Mouse (Mus musculus) neural tube, embryonic 14.5 days (tissue): ENCODE results near the gene Spib. TPM values are rescaled to one million over a fixed set of nuclear protein-coding genes. Genes with fewer than 3 reads are reported as not detected.

Experiments
- ATAC-seq: fragments of 200-750 bp; cut with Nextera tagmentation; 2 replicates; pipeline ENCODE4 v1.8.0; 2017; ENCODE audit warnings: low read depth, mild to moderate bottlenecking, moderate TSS enrichment, moderate library complexity
- H3K27ac ChIP-seq: fragments of 300-500 bp; sonication (generic); 2 replicates; pipeline ENCODE4 v1.5.1; 2014; ENCODE audit warnings: low read depth, mild to moderate bottlenecking, control low read depth, low read length, moderate library complexity, mixed read lengths
- H3K27me3 ChIP-seq: fragments of 300-500 bp; sonication (generic); 2 replicates; pipeline ENCODE4 v1.6.1; 2014; ENCODE audit warnings: low read length; ENCODE audit not compliant: control insufficient read depth, insufficient read depth
- H3K36me3 ChIP-seq: fragments of 300-500 bp; sonication (generic); 2 replicates; pipeline ENCODE4 v1.6.1; 2014; ENCODE audit warnings: low read length, mixed read lengths; ENCODE audit not compliant: control insufficient read depth, insufficient read depth
- H3K4me1 ChIP-seq: fragments of 300-500 bp; sonication (generic); 2 replicates; pipeline ENCODE4 v1.6.1; 2014; ENCODE audit warnings: low read length; ENCODE audit not compliant: control insufficient read depth, insufficient read depth
- H3K4me2 ChIP-seq: fragments of 300-500 bp; sonication (generic); 2 replicates; pipeline ENCODE4 v1.6.1; 2014; ENCODE audit warnings: mild to moderate bottlenecking, low read depth, low read length, control low read depth
- H3K4me3 ChIP-seq: fragments of 300-500 bp; sonication (generic); 2 replicates; pipeline ENCODE4 v1.5.1; 2014; ENCODE audit warnings: low read depth, low read length, control low read depth, mixed read lengths
- H3K9ac ChIP-seq: fragments of 300-500 bp; sonication (generic); replicated peaks from 2 replicates; pipeline ENCODE4 v1.6.1; 2014; ENCODE audit warnings: low read depth, mild to moderate bottlenecking, control low read depth, low read length, mixed read lengths
- H3K9me3 ChIP-seq: fragments of 300-500 bp; sonication (generic); 2 replicates; pipeline ENCODE4 v1.6.1; 2016; ENCODE audit warnings: low read length; ENCODE audit not compliant: control insufficient read depth
- WGBS: fragments of 180-500 bp; shearing (Covaris S2); extraction: QIAGEN DNeasy Blood & Tissue Kit; methylation state at CpG from one replicate; pipeline ENCODE4 v1.1.7; 2014; 5-methylcytosine and 5-hydroxymethylcytosine counted together
- polyA plus RNA-seq: library from polyadenylated mRNA; unstranded; fragments of >200 nt; fragmentation: Nextera tagmentation; extraction: Ambion mirVana; gene quantifications from 2 replicates; pipeline ENCODE4 v1.2.1, GENCODE M21; 2014

Spib gene
- polyA plus RNA-seq, 1 experiment from 2014 or later = not detected

GRCm38 (mm10) chr7:44564486-44564885 is 32.6 kb upstream of the Spib start:
- Histone ChIP-seq H3K4me3 (no peak overlapping the region), H3K9ac (no peak overlapping the region), H3K4me1 (no peaks in the 10 kb centered on the region), H3K4me2 (no peak overlapping the region), H3K27ac (no peak overlapping the region), H3K9me3 (no peaks in the 10 kb centered on the region), H3K36me3 (no peaks in the 10 kb centered on the region), H3K27me3 (no peaks in the 10 kb centered on the region)
- ATAC-seq = no peak
- WGBS = 84% methylated on average over 10 of the region's 10 CpGs

- H3K4me3 ChIP-seq = no peak overlapping the region
- H3K27me3 ChIP-seq = no peaks in the 10 kb centered on the region
- no peak overlapping the region for H3K4me2 ChIP-seq
- H3K9me3 ChIP-seq = no peaks in the 10 kb centered on the region
- 48% methylated on average over 8 of the region's 8 CpGs for WGBS
- no peaks in the 10 kb centered on the region for H3K4me1 ChIP-seq
- H3K36me3 ChIP-seq = no peaks in the 10 kb centered on the region
- no peak for ATAC-seq
- H3K27ac ChIP-seq = no peak overlapping the region
- no peak overlapping the region for H3K9ac ChIP-seq
Observed at GRCm38 (mm10) chr7:44563284-44563683, 31.4 kb upstream of the Spib start.

GRCm38 (mm10) chr7:44560435-44561400 is 28.8 kb upstream of the Spib start:
- peak; percentile 85 for ATAC-seq
- H3K36me3 ChIP-seq = no peaks in the 10 kb centered on the region
- H3K4me3 ChIP-seq = no peak overlapping the region
- no peaks in the 10 kb centered on the region for H3K4me1 ChIP-seq
- no peak overlapping the region for H3K4me2 ChIP-seq
- H3K9ac ChIP-seq = 0 out of 2 replicates have a peak overlapping the region, but pooled peaks have one; percentile 21
- no peaks in the 10 kb centered on the region for H3K27me3 ChIP-seq
- H3K9me3 ChIP-seq = no peaks in the 10 kb centered on the region
- no peak overlapping the region for H3K27ac ChIP-seq
- WGBS = 52% methylated on average over 18 of the region's 18 CpGs

GRCm38 (mm10) chr7:44557629-44558028 is 25.8 kb upstream of the Spib start:
- no peaks in the 10 kb centered on the region for H3K9me3 ChIP-seq
- H3K27me3 ChIP-seq = no peaks in the 10 kb centered on the region
- no peaks in the 10 kb centered on the region for H3K36me3 ChIP-seq
- H3K4me1 ChIP-seq = peaks cover 7% of the 10 kb centered on the region
- H3K4me2 ChIP-seq = no peak overlapping the region
- WGBS = 67% methylated on average over 2 of the region's 2 CpGs
- no peak for ATAC-seq
- no peak overlapping the region for H3K9ac ChIP-seq
- H3K4me3 ChIP-seq = no peak overlapping the region
- no peak overlapping the region for H3K27ac ChIP-seq

GRCm38 (mm10) chr7:44553826-44554225 is 22.0 kb upstream of the Spib start, which contains the start of gene Nr1h2:
TSS of gene Nr1h2 (minus strand) at chr7:44553951.
- H3K36me3 ChIP-seq = peaks cover 11% of the 10 kb centered on the region; the same call in 1 of the 2 replicates
- under 1% methylated on average over 22 of the region's 22 CpGs for WGBS
- 0 out of 2 replicates have a peak within 1 kb of the TSS, but pooled peaks have one; percentile 32 for H3K9ac ChIP-seq
- H3K4me1 ChIP-seq = peaks cover 10% of the 10 kb centered on the region
- peak within 1 kb of the TSS; percentile 67 for H3K4me2 ChIP-seq
- H3K4me3 ChIP-seq = peak within 1 kb of the TSS; percentile 85
- no peaks in the 10 kb centered on the region for H3K27me3 ChIP-seq
- H3K27ac ChIP-seq = peak within 1 kb of the TSS; percentile 87
- ATAC-seq = peak; percentile 82
- no peaks in the 10 kb centered on the region for H3K9me3 ChIP-seq

- 0 out of 2 replicates have a peak overlapping the region, but pooled peaks have one; percentile 32 for H3K9ac ChIP-seq
- H3K9me3 ChIP-seq = no peaks in the 10 kb centered on the region
- peak overlapping the region; percentile 87 for H3K27ac ChIP-seq
- under 1% methylated on average over 32 of the region's 32 CpGs for WGBS
- H3K36me3 ChIP-seq = peaks cover 11% of the 10 kb centered on the region; the same call in 1 of the 2 replicates
- H3K4me3 ChIP-seq = peak overlapping the region; percentile 85
- ATAC-seq = peak; percentile 70
- H3K4me1 ChIP-seq = peaks cover 10% of the 10 kb centered on the region
- no peaks in the 10 kb centered on the region for H3K27me3 ChIP-seq
- H3K4me2 ChIP-seq = peak overlapping the region; percentile 67
Observed at GRCm38 (mm10) chr7:44553196-44553764, 21.4 kb upstream of the Spib start.

GRCm38 (mm10) chr7:44552141-44552908 is 20.5 kb upstream of the Spib start:
- H3K27ac ChIP-seq = no peak overlapping the region
- H3K4me2 ChIP-seq = peak overlapping the region; percentile 67
- 85% methylated on average over 31 of the region's 31 CpGs for WGBS
- H3K4me1 ChIP-seq = peaks cover 16% of the 10 kb centered on the region
- no peaks in the 10 kb centered on the region for H3K9me3 ChIP-seq
- H3K9ac ChIP-seq = no peak overlapping the region
- H3K36me3 ChIP-seq = peaks cover 11% of the 10 kb centered on the region; the same call in 1 of the 2 replicates
- H3K4me3 ChIP-seq = peak overlapping the region; percentile 85
- ATAC-seq = no peak
- no peaks in the 10 kb centered on the region for H3K27me3 ChIP-seq

GRCm38 (mm10) chr7:44551731-44552130 is 19.9 kb upstream of the Spib start:
- Histone ChIP-seq H3K4me1 (peaks cover 16% of the 10 kb centered on the region), H3K9ac (no peak overlapping the region), H3K27me3 (no peaks in the 10 kb centered on the region), H3K27ac (no peak overlapping the region), H3K4me3 (no peak overlapping the region), H3K4me2 (no peak overlapping the region), H3K36me3 (peaks cover 11% of the 10 kb centered on the region; the same call in 1 of the 2 replicates), H3K9me3 (no peaks in the 10 kb centered on the region)
- no peak for ATAC-seq
- 78% methylated on average over 22 of the region's 22 CpGs for WGBS
